Comparison of ENCODE assay signal across 19 mouse cellular contexts in genomic region chr16:48326903-48327302, GRCm38 (mm10). TPM values are rescaled to one million over a fixed set of nuclear protein-coding genes. Genes with fewer than 3 reads are reported as not detected.
DNase-seq lines count a peak whose midpoint lies in the region; ATAC-seq lines count a peak whose summit lies in the region.
"Had no signal": no experiment of that assay in that cellular context is flagged by ENCODE, and none has a peak within 500 bp of the region (broad histone marks: within the 10 kb centered on the region; RNA-seq: fewer than 3 reads in every experiment).

No protein-coding gene starts in this region.

- H3K4me2 ChIP-seq in neural tube, embryonic 15.5 days = no peak overlapping the region
- H3K4me2 ChIP-seq in neural tube, embryonic 11.5 days (ENCODE audit: low read depth) = no peak overlapping the region
- H3K4me2 ChIP-seq: midbrain, embryonic 11.5 days; neural tube, embryonic 12.5 days had no signal

- no peak overlapping the region for H3K9ac ChIP-seq in neural tube, embryonic 15.5 days (replicated peaks)
- H3K9ac ChIP-seq in neural tube, embryonic 11.5 days (ENCODE audit: low read length) = no peak overlapping the region
- H3K9ac ChIP-seq: neural tube, embryonic 12.5 days had no signal

- ATAC-seq in neural tube, embryonic 15.5 days (ENCODE audit: low FRiP score) = no peak
- no peak for ATAC-seq in neural tube, embryonic 11.5 days (ENCODE audit: insufficient read depth, low FRiP score, low TSS enrichment)
- ATAC-seq: intestine, postnatal 0 days had no signal

- H3K4me1 ChIP-seq in neural tube, embryonic 15.5 days = no peaks in the 10 kb centered on the region
- no peaks in the 10 kb centered on the region for H3K4me1 ChIP-seq in neural tube, embryonic 11.5 days (ENCODE audit: control insufficient read depth, insufficient read depth, low read length)
- H3K4me1 ChIP-seq: neural tube, embryonic 12.5 days had no signal

- no peaks in the 10 kb centered on the region for H3K36me3 ChIP-seq in neural tube, embryonic 15.5 days
- no peaks in the 10 kb centered on the region for H3K36me3 ChIP-seq in neural tube, embryonic 11.5 days (ENCODE audit: control insufficient read depth, insufficient read depth, low read length)
- H3K36me3 ChIP-seq: neural tube, embryonic 12.5 days had no signal

- WGBS in neural tube, embryonic 15.5 days = 51% methylated on average over 5 of the region's 5 CpGs
- 31% methylated on average over 5 of the region's 5 CpGs for WGBS in neural tube, embryonic 11.5 days

- H3K27ac ChIP-seq in neural tube, embryonic 15.5 days (replicated peaks) = no peak overlapping the region
- no peak overlapping the region for H3K27ac ChIP-seq in neural tube, embryonic 11.5 days (ENCODE audit: low read depth, low read length)
- H3K27ac ChIP-seq: neural tube, embryonic 12.5 days had no signal

- no peaks in the 10 kb centered on the region for H3K9me3 ChIP-seq in neural tube, embryonic 15.5 days (replicated peaks)
- no peaks in the 10 kb centered on the region for H3K9me3 ChIP-seq in neural tube, embryonic 11.5 days (ENCODE audit: control insufficient read depth, low read length)
- H3K9me3 ChIP-seq: neural tube, embryonic 12.5 days had no signal

- peak; percentile 3 for DNase-seq in adrenal gland, postnatal 10 days
- DNase-seq in adrenal gland, adult 18-20 months (ENCODE audit: low spot score in 2 of 2) = no peak
- peak; percentile 36 for DNase-seq in neural tube, embryonic 10.5 days (ENCODE audit: extremely low spot score, low spot score)
- DNase-seq in embryo, embryonic 10 days (ENCODE audit: low spot score) = peak; percentile 63
- DNase-seq in neural tube, embryonic 11.5 days (ENCODE audit: low spot score) = peak; percentile 19
- no peak for DNase-seq in spleen, adult 12 weeks (ENCODE audit: low spot score)
- DNase-seq in spleen, adult 18-20 months = no peak
- DNase-seq: B cell, adult 2 months; gastrocnemius, postnatal 10 days; liver; thymus, postnatal 25 days had no signal

- H3K4me3 ChIP-seq in neural tube, embryonic 15.5 days (replicated peaks) = no peak overlapping the region
- H3K4me3 ChIP-seq in neural tube, embryonic 11.5 days (ENCODE audit: low read depth, low read length) = no peak overlapping the region
- H3K4me3 ChIP-seq: neural tube, embryonic 12.5 days had no signal

- H3K27me3 ChIP-seq in neural tube, embryonic 15.5 days (replicated peaks) = no peaks in the 10 kb centered on the region
- no peaks in the 10 kb centered on the region for H3K27me3 ChIP-seq in neural tube, embryonic 11.5 days (ENCODE audit: control insufficient read depth, insufficient read depth, low read length)
- H3K27me3 ChIP-seq: neural tube, embryonic 12.5 days had no signal

RNA-seq across cellular contexts. Expression of gene Dppa2, which starts 23.2 kb away (rescaled TPM):
- not detected for total RNA-seq in adrenal gland, postnatal 10 days (2021)
- total RNA-seq in adrenal gland, adult 18-20 months (2021) = not detected
- not detected in 2 replicates for polyA plus RNA-seq in neural tube, embryonic 15.5 days (2015; fragmentation: Nextera tagmentation; extraction: Ambion mirVana)
- polyA plus RNA-seq in neural tube, embryonic 11.5 days (2014; fragmentation: Nextera tagmentation; extraction: Ambion mirVana) = not detected in 2 replicates
- total RNA-seq: gastrocnemius, postnatal 10 days had no signal
- polyA plus RNA-seq: cortical plate, adult 2 months; forebrain, embryonic 11.5 days; heart, embryonic 16.5 days; midbrain, embryonic 11.5 days; neural tube, embryonic 12.5 days had no signal

RNA-seq across cellular contexts. Expression of gene Dppa4, which starts 43.4 kb away (rescaled TPM):
- not detected for total RNA-seq in adrenal gland, postnatal 10 days (2021)
- total RNA-seq in adrenal gland, adult 18-20 months (2021) = not detected
- polyA plus RNA-seq in neural tube, embryonic 15.5 days (2015; fragmentation: Nextera tagmentation; extraction: Ambion mirVana) = not detected in 2 replicates
- not detected in 2 replicates for polyA plus RNA-seq in neural tube, embryonic 11.5 days (2014; fragmentation: Nextera tagmentation; extraction: Ambion mirVana)
- total RNA-seq: gastrocnemius, postnatal 10 days had no signal
- polyA plus RNA-seq: cortical plate, adult 2 months; forebrain, embryonic 11.5 days; heart, embryonic 16.5 days; intestine, postnatal 0 days; lung, embryonic 16.5 days; midbrain, embryonic 11.5 days; neural tube, embryonic 12.5 days had no signal

Comparison
In these comparisons a context has a peak if more than half of its experiments do, and no peak if none do; other contexts are left out.
1. DNase-seq: peak in adrenal gland, postnatal 10 days (single experiment), neural tube, embryonic 10.5 days (single experiment), embryo, embryonic 10 days (single experiment) and neural tube, embryonic 11.5 days (single experiment); none in adrenal gland, adult 18-20 months (0 of 2), spleen, adult 12 weeks (single experiment) and spleen, adult 18-20 months (0 of 2).